Mouse (Mus musculus) midbrain, embryonic 12.5 days (tissue): ENCODE results near the gene Vti1a. TPM values are rescaled to one million over a fixed set of nuclear protein-coding genes. Genes with fewer than 3 reads are reported as not detected.

ENCODE experiments used
- ATAC-seq: fragments of 200-750 bp; cut with Nextera tagmentation; 2 replicates; pipeline ENCODE4 v1.8.0; 2017; ENCODE audit warnings: low read depth, moderate TSS enrichment, moderate library complexity; ENCODE audit not compliant: low FRiP score
- H3K27ac ChIP-seq: fragments of 300-500 bp; sonication (generic); replicated peaks from 2 replicates; pipeline ENCODE4 v1.5.1; 2016; ENCODE audit warnings: mild to moderate bottlenecking
- H3K27me3 ChIP-seq: fragments of 300-500 bp; sonication (generic); 2 replicates; pipeline ENCODE4 v1.6.1; 2016; ENCODE audit warnings: mild to moderate bottlenecking
- H3K36me3 ChIP-seq: fragments of 300-500 bp; sonication (generic); 2 replicates; pipeline ENCODE4 v1.6.1; 2016
- H3K4me1 ChIP-seq: fragments of 300-500 bp; sonication (generic); 2 replicates; pipeline ENCODE4 v1.6.1; 2016
- H3K4me2 ChIP-seq: fragments of 300-500 bp; sonication (generic); replicated peaks from 2 replicates; pipeline ENCODE4 v1.6.1; 2016; ENCODE audit warnings: mild to moderate bottlenecking, moderate library complexity
- H3K4me3 ChIP-seq: fragments of 300-500 bp; sonication (generic); 2 replicates; pipeline ENCODE4 v1.5.1; 2016; ENCODE audit warnings: mild to moderate bottlenecking
- H3K9ac ChIP-seq: fragments of 300-500 bp; sonication (generic); replicated peaks from 2 replicates; pipeline ENCODE4 v1.6.1; 2016; ENCODE audit warnings: mild to moderate bottlenecking, moderate library complexity
- H3K9me3 ChIP-seq: fragments of 300-500 bp; sonication (generic); 2 replicates; pipeline ENCODE4 v1.6.1; 2016; ENCODE audit warnings: mild to moderate bottlenecking
- WGBS: fragments of 180-500 bp; shearing (Covaris S2); methylation state at CpG from one replicate; pipeline ENCODE4 v1.1.7; 2016; 5-methylcytosine and 5-hydroxymethylcytosine counted together
- polyA plus RNA-seq: library from polyadenylated mRNA; unstranded; fragments of >200 nt; fragmentation: Nextera tagmentation; extraction: Ambion mirVana; gene quantifications from 2 replicates; pipeline ENCODE4 v1.2.1, GENCODE M21; 2016

The Vti1a gene
- polyA plus RNA-seq, 1 experiment from 2014 or later = 34.1 TPM

DNA sequence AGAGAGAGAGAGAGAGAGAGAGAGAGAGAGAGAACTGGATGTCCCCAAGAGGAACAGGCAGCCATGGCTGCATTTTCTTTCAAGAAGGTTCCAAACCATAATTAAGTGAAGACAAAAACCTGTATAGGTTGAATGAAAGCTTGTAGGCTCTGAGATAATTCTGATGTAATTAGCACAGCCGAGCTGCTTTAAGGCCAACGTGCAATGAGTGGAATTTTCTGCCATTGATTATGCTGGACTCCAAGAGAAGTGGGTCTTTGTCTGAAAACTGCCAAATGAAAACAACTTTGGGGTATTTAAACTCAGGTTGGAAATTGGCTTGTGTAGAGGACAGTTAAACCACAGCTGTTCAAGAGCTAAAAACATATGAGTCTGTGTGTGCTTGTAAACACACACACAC lies 281.2 kb downstream of the Vti1a start:
- no peak for ATAC-seq
- peaks cover 14% of the 10 kb centered on the region; the same call in 1 of the 2 replicates for H3K27me3 ChIP-seq
- H3K27ac ChIP-seq = no peak overlapping the region
- peaks cover 35% of the 10 kb centered on the region for H3K4me1 ChIP-seq
- no peaks in the 10 kb centered on the region for H3K36me3 ChIP-seq
- 42% methylated on average over 2 of the region's 2 CpGs for WGBS
- no peak overlapping the region for H3K9ac ChIP-seq
- no peaks in the 10 kb centered on the region for H3K9me3 ChIP-seq
- H3K4me3 ChIP-seq = no peak overlapping the region
- H3K4me2 ChIP-seq = no peak overlapping the region

DNA sequence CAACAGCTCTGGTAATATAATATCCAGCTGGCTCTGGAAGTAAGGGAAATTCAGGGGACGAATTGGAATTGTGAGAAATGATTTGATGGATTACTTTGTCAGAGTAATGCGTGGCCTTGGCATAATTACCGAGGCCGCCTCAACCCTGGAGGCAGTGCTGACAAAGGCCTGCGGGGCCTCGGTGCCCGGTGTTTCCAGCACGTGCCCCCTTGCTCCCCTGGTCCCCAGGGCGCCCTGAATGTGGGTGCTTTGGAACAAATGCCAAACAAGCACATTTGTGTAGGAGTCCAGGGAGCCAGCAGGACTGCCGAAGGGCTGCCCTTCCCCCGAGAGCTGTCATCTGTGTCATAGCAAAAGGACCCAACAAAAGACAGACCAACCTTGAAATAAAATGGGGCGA lies 281.9 kb downstream of the Vti1a start:
- no peaks in the 10 kb centered on the region for H3K36me3 ChIP-seq
- WGBS = 64% methylated on average over 12 of the region's 12 CpGs

DNA sequence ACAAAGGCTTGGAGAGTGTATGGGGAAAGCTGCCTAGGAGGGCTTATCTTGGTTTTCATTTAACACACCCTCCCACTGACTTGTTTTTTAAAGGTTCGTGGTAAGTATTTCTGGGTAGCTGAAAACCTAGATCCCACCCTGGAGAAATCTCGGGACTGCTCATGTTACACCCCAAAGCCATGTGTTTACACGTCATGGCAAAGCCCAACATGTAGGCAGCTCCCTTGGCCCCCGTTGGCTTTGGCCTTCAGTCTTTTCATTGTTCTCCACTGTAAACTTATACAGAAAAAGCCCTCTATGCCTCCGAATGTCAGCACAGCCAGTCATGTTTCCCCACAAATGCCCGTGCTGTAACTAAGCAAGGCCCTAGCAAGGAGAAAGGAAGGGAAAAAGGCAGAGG lies 283.0 kb downstream of the Vti1a start:
- Histone ChIP-seq H3K36me3 (no peaks in the 10 kb centered on the region), H3K9me3 (no peaks in the 10 kb centered on the region), H3K27me3 (peaks cover 14% of the 10 kb centered on the region; the same call in 1 of the 2 replicates), H3K4me2 (no peak overlapping the region), H3K4me3 (no peak overlapping the region), H3K9ac (no peak overlapping the region), H3K27ac (0 out of 2 replicates have a peak overlapping the region, but pooled peaks have one; percentile 15), H3K4me1 (peaks cover 28% of the 10 kb centered on the region)
- 68% methylated on average over 6 of the region's 6 CpGs for WGBS
- no peak for ATAC-seq

More for the DNA sequence above, 281.9 kb downstream of the Vti1a start:
- Histone ChIP-seq H3K27ac (no peak overlapping the region), H3K4me1 (peaks cover 35% of the 10 kb centered on the region), H3K9ac (no peak overlapping the region), H3K4me3 (no peak overlapping the region), H3K27me3 (peaks cover 14% of the 10 kb centered on the region; the same call in 1 of the 2 replicates), H3K9me3 (no peaks in the 10 kb centered on the region), H3K4me2 (no peak overlapping the region)
- ATAC-seq = no peak

DNA sequence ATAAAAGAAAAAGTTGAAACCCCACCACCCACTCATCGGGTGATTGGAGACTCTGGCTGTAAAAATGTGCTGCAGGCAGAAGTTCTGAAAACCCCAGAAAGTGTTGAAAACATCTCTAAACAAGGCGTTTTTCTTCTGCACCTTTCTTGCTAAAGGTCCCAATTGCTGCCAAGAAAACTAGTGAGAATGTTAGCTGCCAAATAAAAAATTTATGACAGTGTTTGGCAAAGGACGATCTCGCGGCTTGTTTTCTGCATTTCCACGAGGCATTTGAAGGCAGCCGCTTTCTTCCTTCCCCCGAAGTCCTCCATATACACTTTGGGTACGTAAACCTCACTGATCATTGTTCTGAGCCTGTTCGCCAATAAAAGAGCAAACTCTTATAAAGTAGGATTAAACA lies 291.6 kb downstream of the Vti1a start:
- no peak for ATAC-seq
- H3K27me3 ChIP-seq = no peaks in the 10 kb centered on the region
- H3K27ac ChIP-seq = no peak overlapping the region
- H3K9me3 ChIP-seq = no peaks in the 10 kb centered on the region
- H3K9ac ChIP-seq = no peak overlapping the region
- 90% methylated on average over 10 of the region's 10 CpGs for WGBS
- no peaks in the 10 kb centered on the region for H3K4me1 ChIP-seq
- H3K36me3 ChIP-seq = no peaks in the 10 kb centered on the region
- H3K4me2 ChIP-seq = no peak overlapping the region
- H3K4me3 ChIP-seq = no peak overlapping the region

DNA sequence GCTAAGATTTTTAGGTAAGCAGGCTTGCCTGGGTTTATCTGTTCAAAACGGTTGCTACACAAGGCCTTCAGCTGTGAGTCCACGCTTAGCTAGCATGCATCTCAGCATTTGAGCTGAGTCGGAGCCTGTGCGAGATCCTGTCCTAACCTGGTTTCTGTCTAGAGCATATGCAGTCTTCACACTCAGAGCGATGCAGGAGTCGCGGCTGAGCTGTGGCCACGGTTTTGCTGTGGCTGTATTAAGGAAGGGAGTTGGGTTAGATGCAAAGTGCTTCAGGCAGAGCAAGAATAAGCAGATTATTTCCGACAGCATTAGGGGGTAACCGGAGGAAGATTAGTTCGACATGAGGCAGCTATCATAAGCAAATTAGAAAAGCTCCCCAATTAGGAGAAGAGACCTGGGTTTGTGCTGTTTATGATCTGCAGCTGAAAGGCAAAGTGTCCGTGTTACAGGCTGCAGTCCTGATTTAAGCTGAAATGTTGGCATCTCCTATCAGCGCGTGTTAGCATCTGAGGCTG lies 292.8 kb downstream of the Vti1a start:
- WGBS = 74% methylated on average over 14 of the region's 14 CpGs
- ATAC-seq = no peak

DNA sequence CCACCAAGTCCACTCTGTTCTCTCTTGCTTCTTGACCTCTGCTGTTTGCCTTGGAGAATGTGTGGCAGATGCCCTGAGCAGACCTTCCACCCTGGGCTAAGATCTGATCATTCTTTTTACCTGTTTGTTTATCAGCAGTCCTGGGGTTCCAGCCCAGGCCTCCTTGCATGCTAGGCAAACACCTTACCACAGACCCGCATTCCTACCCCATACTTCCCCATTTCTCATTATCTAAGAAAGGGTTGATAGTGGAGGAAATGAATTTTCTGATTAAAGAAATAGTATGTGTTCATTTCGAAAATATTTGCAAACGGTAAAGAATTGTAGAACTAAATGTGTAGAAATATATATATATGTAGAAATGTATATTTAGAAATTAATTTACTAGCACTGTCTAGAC lies 293.7 kb downstream of the Vti1a start:
- no peak overlapping the region for H3K9ac ChIP-seq
- no peaks in the 10 kb centered on the region for H3K27me3 ChIP-seq
- H3K4me1 ChIP-seq = no peaks in the 10 kb centered on the region
- ATAC-seq = no peak
- 93% methylated on average over 3 of the region's 3 CpGs for WGBS
- H3K36me3 ChIP-seq = no peaks in the 10 kb centered on the region
- H3K9me3 ChIP-seq = no peaks in the 10 kb centered on the region
- no peak overlapping the region for H3K4me3 ChIP-seq
- H3K4me2 ChIP-seq = no peak overlapping the region
- H3K27ac ChIP-seq = no peak overlapping the region

More for the DNA sequence above, 292.8 kb downstream of the Vti1a start:
- Histone ChIP-seq H3K9me3 (no peaks in the 10 kb centered on the region), H3K4me2 (no peak overlapping the region), H3K4me1 (no peaks in the 10 kb centered on the region), H3K27me3 (no peaks in the 10 kb centered on the region), H3K36me3 (no peaks in the 10 kb centered on the region), H3K4me3 (no peak overlapping the region), H3K27ac (no peak overlapping the region), H3K9ac (no peak overlapping the region)

DNA sequence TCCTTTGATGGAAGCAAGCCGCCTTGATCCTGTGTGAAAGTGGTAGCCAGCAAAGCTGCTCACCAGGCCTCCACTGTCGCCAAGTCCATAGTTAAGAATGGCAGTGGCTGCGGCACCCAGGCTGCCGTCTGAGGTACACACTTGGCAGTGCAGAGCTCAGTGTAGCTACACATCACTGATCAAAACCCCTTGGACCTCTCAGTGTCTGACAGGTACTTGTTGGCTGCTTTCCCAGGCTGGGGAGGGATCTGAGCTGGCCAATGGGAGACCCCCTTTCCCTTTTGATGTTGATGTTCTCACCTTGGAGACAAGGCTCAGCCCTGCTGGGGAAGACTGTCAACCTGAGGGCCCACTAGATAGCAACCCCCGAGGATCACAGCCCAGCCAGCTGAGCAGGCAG lies 299.6 kb downstream of the Vti1a start:
- Histone ChIP-seq H3K9ac (no peak overlapping the region), H3K27ac (no peak overlapping the region), H3K4me1 (peaks cover 8% of the 10 kb centered on the region; the same call in 1 of the 2 replicates), H3K4me3 (no peak overlapping the region), H3K9me3 (no peaks in the 10 kb centered on the region), H3K36me3 (no peaks in the 10 kb centered on the region), H3K4me2 (no peak overlapping the region), H3K27me3 (no peaks in the 10 kb centered on the region)
- ATAC-seq = no peak
- 86% methylated on average over 5 of the region's 5 CpGs for WGBS

DNA sequence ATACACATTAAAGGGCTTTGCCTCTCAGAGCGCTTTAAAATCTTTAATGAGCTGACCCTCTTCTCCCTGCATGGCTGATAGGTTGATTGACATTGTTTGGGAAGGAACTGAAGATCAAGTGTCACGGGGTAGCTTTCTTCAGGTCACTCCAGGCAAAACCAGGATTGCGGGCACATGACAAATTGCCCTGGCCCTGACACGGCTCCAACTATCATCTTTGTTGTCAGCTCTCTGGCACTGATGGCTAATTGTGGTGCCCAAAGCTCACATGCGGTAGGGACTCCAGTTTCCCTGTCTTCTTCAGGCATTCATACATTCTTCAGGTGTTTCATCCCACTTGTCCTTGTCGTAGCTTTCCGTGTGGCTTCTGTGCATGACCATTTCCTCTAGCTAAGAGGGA lies 300.2 kb downstream of the Vti1a start:
- no peak for ATAC-seq
- WGBS = 91% methylated on average over 7 of the region's 7 CpGs
- H3K27me3 ChIP-seq = peaks cover 3% of the 10 kb centered on the region

DNA sequence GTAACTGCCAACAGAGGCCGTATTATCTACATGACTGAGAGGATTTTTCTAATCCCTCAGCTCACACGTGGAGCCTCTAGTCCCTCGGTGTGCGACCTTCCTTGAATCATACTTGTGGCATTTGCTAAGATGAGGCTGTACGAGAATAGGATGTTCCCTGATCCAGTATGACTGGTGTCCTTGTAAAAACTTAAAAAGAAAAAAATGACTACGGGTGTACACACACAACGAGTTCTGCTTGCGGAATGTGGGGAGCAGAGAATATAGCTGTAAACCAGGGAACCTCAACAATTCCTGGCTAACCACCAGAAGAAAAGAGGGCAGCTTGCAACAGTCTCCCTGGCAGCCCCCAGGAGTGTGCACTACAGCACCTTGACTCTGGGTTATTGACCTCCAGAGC lies 300.8 kb downstream of the Vti1a start:
- Histone ChIP-seq H3K27ac (no peak overlapping the region), H3K36me3 (no peaks in the 10 kb centered on the region), H3K4me2 (no peak overlapping the region), H3K9me3 (no peaks in the 10 kb centered on the region), H3K4me3 (no peak overlapping the region), H3K27me3 (peaks cover 6% of the 10 kb centered on the region), H3K9ac (no peak overlapping the region), H3K4me1 (peaks cover 11% of the 10 kb centered on the region)
- WGBS = 84% methylated on average over 8 of the region's 8 CpGs
- ATAC-seq = no peak

More for the DNA sequence above, 300.2 kb downstream of the Vti1a start:
- Histone ChIP-seq H3K9ac (no peak overlapping the region), H3K4me2 (no peak overlapping the region), H3K4me1 (peaks cover 11% of the 10 kb centered on the region), H3K4me3 (no peak overlapping the region), H3K27ac (no peak overlapping the region), H3K9me3 (no peaks in the 10 kb centered on the region), H3K36me3 (no peaks in the 10 kb centered on the region)

DNA sequence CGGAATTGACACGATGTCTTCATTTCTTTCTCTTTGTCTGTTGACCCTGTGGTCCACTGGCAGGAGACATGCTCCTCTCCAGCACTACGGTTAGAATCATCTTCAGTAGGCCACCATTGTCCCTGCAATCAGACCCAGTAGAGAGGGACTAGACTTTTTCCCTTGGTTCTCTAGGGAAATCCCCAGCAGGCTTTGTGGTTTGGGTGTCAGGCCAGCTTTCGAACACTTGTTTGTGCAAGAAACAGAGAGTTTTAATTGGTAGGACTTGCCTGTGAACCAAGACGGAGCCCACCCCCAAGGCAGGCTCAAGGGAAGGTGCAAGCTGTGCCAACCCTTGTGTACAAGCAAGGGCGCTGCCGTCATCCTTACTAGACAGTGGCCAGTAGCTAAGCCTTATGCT lies 302.5 kb downstream of the Vti1a start:
- Histone ChIP-seq H3K27ac (no peak overlapping the region), H3K27me3 (peaks cover 6% of the 10 kb centered on the region), H3K9me3 (no peaks in the 10 kb centered on the region), H3K4me3 (no peak overlapping the region), H3K4me2 (no peak overlapping the region), H3K36me3 (no peaks in the 10 kb centered on the region), H3K4me1 (peaks cover 24% of the 10 kb centered on the region), H3K9ac (no peak overlapping the region)
- 96% methylated on average over 7 of the region's 7 CpGs for WGBS
- ATAC-seq = no peak

DNA sequence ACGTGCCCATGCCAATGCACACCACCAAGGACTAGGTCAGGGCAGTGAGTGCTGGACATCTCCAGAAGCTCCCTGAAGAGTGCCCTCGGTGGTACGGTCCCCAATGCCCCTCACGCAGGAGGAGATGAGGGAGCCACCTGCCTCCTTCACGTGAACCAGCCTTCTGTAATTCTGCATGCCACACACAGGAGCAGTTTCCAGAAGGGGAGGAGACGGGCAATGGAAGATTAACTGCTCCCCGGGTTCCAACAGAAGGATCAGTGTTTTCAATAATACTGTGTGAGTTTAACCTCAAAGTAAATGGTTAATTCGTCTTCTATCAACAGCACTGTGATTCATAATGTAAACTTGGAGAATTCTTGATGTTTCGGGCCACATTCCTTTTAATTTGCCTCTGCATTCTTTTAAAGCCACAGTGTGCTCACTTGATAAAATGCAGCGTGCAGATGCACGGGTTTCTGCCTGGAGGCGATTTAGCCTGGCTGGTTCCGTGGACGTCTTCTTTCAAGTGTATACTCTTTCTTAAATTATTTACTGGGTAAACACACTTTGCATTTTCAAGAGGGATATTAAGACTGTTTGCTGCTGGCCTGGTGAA lies 304.4 kb downstream of the Vti1a start:
- Histone ChIP-seq H3K27ac (no peak overlapping the region), H3K9me3 (no peaks in the 10 kb centered on the region), H3K4me1 (peaks cover 32% of the 10 kb centered on the region), H3K4me2 (no peak overlapping the region), H3K36me3 (no peaks in the 10 kb centered on the region), H3K4me3 (no peak overlapping the region), H3K9ac (no peak overlapping the region), H3K27me3 (peaks cover 6% of the 10 kb centered on the region)
- 53% methylated on average over 14 of the region's 14 CpGs for WGBS
- no peak for ATAC-seq

DNA sequence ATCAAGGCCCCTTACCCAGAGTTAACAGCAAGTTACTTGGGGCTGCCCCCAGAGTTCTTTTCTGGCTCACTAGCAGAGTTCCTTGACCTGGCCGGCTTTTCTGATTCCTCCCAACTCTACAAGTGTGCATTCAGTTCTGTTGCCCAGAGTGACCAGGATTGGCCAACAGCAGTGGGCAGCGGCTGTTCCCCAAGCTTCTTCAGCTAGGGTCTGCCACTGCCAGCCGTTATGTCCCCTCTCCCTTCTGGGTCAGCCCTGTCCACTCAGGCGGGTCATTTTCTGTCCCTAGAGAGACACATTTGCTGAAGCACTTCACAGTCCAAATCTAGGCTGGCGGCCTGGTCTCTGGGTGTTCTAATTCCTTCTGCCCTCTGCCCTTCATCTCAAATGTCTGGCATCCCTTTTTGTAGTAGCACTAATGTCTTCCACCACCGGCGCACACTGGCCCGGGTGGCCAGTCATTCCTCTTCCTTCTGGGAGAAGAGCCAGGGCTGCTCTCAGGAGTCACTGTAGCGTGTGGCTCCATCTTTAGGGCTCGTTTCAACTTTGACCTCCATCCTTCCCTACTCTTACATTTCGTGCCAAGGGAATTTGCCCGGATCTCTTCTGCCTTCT lies 305.0 kb downstream of the Vti1a start:
- no peak for ATAC-seq
- WGBS = 76% methylated on average over 12 of the region's 12 CpGs
- Histone ChIP-seq H3K27ac (no peak overlapping the region), H3K27me3 (peaks cover 6% of the 10 kb centered on the region), H3K9ac (no peak overlapping the region), H3K36me3 (no peaks in the 10 kb centered on the region), H3K9me3 (no peaks in the 10 kb centered on the region), H3K4me1 (peaks cover 38% of the 10 kb centered on the region), H3K4me2 (no peak overlapping the region), H3K4me3 (no peak overlapping the region)
